Mouse (Mus musculus): ENCODE results near the gene Stk24. TPM values are rescaled to one million over a fixed set of nuclear protein-coding genes. Genes with fewer than 3 reads are reported as not detected.
A peak's percentile ranks its signal among the peaks of the same experiment; 100 is the strongest.

The Stk24 gene
- total RNA-seq, 1 experiment from 2014 or later: 95.8 TPM

- DNase-seq: no peak
These were observed 118.5 kb downstream of the Stk24 start for GRCm38 (mm10) chr14:121261229-121261879.

DNA sequence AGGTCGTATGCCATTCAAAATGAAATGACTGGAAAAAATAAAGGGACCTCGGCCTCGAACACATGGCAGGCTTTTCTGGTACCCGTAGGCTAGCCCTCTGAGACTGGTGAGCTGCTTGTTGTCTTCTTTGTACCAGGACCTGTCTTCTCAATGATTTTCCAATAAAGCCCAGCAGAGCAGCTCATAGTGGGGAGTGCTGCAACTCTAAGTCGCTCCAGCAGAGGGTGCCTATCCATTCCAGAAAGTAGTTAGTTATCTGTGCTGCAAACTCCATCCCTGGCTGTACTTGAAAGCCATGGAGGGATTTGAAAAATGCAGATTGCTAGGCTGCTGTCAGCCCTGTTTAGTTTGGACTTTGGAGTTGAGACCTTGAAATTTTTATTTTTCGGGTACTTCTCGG lies 120.0 kb downstream of the Stk24 start:
- DNase-seq: peak; percentile 68

DNA sequence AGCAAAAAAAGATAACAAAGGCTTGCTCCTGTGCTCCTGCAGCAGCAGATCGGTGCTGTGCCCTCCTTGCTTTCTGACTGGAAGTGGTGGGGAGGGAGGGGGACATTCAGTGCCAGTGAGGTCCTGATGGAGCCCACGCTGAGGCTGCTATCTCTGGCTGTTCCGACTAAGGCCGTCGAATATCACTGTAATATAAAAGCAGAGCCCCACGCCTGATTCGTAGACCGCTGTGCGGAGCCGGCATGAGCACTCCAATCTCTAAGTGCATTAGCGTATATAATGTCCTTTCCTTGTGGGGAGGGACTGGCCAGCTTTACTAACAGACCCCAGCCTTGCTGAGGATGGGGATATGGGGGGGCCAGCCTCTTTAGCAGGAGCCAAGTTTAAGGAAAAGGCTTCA lies 120.5 kb downstream of the Stk24 start:
- DNase-seq: no peak

DNA sequence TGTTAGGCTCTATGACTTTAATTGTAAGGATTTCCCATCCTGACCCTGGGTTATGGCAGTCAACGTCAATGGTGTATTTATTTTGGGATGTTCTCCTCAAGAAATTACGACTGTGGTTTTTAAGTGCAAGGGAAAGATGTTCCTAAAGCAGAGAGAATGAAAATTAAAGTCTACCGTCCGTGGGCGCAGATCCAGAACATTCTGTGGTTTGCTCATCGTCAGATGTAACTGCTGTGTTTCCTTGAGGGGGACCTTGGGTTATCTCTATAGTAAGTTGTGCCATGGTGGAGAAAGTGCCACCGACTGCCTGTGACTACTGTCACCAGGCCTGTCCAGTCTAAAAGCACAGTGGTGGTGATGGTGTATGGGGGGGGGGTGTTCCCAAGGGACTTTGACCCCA lies 122.9 kb downstream of the Stk24 start:
- DNase-seq: peak; percentile 58

- DNase-seq: no peak
These were observed 124.3 kb downstream of the Stk24 start for GRCm38 (mm10) chr14:121255469-121255868.

DNA sequence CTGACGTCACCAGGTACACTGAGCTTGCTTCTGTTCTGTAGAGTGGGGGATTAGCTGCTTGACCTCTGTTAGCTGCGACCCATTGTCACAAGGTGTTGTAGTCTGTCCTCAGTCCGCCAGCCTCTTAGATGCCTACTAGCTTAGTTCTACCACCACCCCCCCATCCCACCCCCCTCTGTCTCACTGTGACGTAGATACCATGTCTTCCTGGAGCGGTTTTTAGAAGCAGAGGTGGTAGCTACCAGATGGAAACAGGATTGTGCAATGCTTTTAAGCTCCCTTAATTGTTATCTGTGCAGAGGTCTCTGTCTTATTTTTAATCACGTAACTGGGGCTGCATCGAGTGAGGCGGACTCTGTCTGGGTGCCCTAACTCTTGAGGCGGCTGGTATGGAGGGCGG lies 124.9 kb downstream of the Stk24 start:
- no peak for DNase-seq

- no peak for DNase-seq
These were observed 127.3 kb downstream of the Stk24 start for GRCm38 (mm10) chr14:121252542-121252941.

GRCm38 (mm10) chr14:121251708-121252107 lies 128.1 kb downstream of the Stk24 start:
- no peak for DNase-seq

DNA sequence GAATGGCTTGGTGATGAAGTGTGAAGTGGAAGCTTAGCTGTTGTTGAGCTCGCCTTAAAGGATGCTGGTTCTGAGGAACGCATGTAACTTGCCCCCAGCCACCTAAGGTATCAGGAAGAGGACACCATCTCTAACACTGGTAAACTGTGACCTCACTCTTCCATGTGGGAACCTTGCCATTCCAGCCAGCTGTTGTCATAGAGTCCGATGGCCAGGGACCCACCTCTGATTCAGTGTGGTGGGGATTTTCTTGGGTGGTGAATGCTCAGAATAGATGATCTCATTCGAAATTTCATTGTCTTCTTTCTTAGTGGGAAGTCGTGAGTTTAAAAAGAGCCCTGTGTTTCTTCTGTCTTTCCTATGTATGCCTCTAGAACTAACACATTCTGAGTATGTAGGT lies 128.7 kb downstream of the Stk24 start:
- no peak for DNase-seq

- no peak for DNase-seq
These were observed 131.5 kb downstream of the Stk24 start for GRCm38 (mm10) chr14:121248346-121248745.

GRCm38 (mm10) chr14:121247287-121247686 lies 132.5 kb downstream of the Stk24 start:
- DNase-seq: no peak

GRCm38 (mm10) chr14:121246048-121246731 lies 133.6 kb downstream of the Stk24 start:
- DNase-seq: no peak

DNA sequence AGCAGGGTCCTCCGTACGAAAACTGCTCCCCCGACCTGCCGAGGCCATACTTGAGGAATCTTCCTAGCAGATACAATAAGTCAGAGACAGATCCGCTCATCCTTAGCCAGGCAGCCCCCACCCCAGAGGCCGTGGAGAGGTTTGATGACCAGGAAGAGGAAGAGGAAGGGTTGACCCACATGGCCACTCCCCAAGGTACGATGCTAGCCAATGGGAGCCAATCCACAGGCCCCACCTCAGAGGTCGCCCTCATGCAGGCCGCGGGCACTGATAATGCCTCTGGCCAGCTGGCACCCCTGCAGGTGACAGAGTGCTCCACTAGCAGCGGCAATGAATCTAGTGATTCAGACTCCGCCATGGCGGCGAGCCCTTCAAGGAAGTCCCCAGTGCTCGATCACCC lies 135.7 kb downstream of the Stk24 start:
- no peak for DNase-seq

- no peak for DNase-seq
These were observed 140.4 kb downstream of the Stk24 start for GRCm38 (mm10) chr14:121239386-121239785.

GRCm38 (mm10) chr14:121238727-121239126 lies 141.1 kb downstream of the Stk24 start:
- DNase-seq: no peak

DNA sequence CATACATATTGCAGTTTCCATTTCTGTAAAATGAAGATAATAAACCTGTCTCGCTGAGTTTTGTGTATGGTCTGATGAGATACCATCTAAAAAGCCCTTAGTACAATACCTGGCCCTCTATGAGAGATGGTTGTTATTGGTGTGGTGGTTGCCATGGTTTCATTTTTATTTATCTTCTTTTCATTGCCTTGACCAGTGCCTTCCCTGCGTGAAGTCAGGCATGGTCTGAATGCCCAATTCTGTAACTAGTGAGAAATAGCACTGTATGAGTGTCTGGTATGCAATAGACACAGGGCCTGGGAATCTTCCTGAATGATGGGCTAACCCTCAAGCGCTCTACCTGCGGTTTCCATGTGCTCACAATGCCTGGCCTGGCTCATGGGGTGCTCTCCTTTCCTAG lies 143.1 kb downstream of the Stk24 start:
- DNase-seq: no peak

Other genes starting within 250 kb of the Stk24 start
- 0.22 and 0.23 TPM in 2 replicates for gene Slc15a1, start 125.2 kb upstream of the Stk24 start, total RNA-seq (2021)

All from adrenal gland, postnatal 14 days (tissue).